Mouse (Mus musculus) CD4-positive naive resting alpha-beta T cell, adult 57 days (primary cell): Measurements from ENCODE around the gene Rfesd. TPM values are rescaled to one million over a fixed set of nuclear protein-coding genes. Genes with fewer than 3 reads are reported as not detected.

ENCODE experiments used
- total RNA-seq: library from RNA; stranded (reverse); gene quantifications from one replicate; pipeline ENCODE4 v1.2.4, GENCODE M21; 2023

The Rfesd gene
- 8.4 TPM for total RNA-seq

DNA sequence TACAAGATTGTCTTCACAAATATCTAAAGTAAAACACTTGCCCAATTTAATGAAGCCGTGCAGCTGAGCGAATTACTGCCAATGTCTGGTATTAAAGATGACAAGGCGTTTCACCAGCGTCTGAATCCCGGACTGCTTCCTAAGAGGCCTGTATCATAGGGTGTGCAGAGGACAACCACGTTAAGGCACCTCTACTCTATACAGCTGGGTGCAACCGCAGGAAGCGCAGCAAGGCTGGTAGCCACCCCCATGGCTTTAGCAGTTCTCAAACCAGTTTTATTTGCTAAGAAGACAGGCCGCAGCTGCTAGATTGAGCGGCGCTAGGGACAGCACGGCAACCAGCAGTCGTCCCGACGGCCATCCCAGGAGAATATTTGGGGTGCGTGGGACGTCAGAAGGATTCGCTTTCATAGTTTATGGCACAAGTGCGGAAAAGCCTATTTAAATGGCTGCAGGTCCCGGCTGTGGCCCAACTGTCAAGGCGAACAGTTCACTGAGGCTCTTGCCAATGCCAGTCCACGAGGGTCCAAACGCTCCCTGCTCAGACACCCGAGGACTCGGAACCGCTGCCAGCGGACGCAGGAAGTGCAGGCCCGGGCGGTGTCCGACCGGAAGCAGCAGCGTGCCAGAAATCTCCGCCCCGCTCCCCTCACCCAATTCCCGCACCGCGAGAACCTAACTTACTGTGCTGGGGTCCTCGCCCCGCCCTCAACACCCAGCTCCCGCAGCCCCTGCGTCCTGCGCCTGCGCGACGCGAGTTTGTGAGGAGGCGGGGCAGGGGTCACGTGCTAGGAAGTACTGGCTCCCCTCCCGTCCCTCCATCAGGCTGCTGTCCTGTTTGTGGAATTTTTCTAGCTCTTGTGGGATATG, at the start of gene Rfesd:
Rfesd (minus strand) TSS at position 746 of the 870 bp plus-strand sequence.

GRCm38 (mm10) chr13:76056896-76057266, 38.4 kb upstream of the Rfesd start, which contains the start of gene Gpr150:
Gpr150 (minus strand) TSS chr13:76056996.

GRCm38 (mm10) chr13:75966850-75967249, 51.7 kb downstream of the Rfesd start, which contains the start of gene Spata9:
Spata9 (plus strand) TSS chr13:75967150.

Other genes with a start within 250 kb of the Rfesd start
- gene Glrx, start 178.9 kb downstream of the Rfesd start, total RNA-seq = 12.8 TPM
- not detected for gene Rhobtb3, start 74.8 kb downstream of the Rfesd start, total RNA-seq
- not detected for gene Spata9, start 51.6 kb downstream of the Rfesd start, total RNA-seq
- not detected for gene Gpr150, start 38.3 kb upstream of the Rfesd start, total RNA-seq
- gene Arsk, start 79.9 kb upstream of the Rfesd start, total RNA-seq = 9.1 TPM
- 25.9 TPM for gene Ttc37, start 80.0 kb upstream of the Rfesd start, total RNA-seq